In the genomic region with DNA sequence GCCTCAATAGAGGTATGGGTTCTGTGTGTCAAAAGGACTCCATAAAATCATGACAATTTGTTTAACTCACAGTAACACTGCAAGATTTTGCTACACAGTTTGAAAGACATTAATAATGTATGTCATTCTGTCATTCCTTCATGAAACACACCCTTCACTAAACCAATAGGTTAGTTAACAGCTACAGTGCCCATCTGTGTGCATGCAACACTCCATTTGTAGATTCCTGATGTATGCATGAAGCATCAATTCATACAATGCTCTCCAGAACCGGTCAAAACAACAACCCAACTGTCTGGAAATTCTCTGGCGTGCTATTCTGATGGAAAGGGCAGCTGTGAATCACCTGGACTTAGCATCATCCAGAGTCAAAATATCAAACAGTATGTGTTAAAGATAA, we compare ENCODE assay signal across 19 mouse cellular contexts.
"Had no signal": no experiment of that assay in that cellular context is flagged by ENCODE, and none has a peak within 500 bp of the region (broad histone marks: within the 10 kb centered on the region; RNA-seq: fewer than 3 reads in every experiment).

No protein-coding gene starts in this region.

- DNase-seq: lung, adult 2 months; lung, postnatal 14 days; lung, postnatal 36 days; retina, postnatal 1 day; right cerebral cortex, adult 18-20 months; right cerebral cortex, postnatal 25 days; right cerebral cortex, postnatal 4 days; spleen, adult 18-20 months; thymus, adult 18-20 months; thymus, postnatal 14 days; thymus, postnatal 36 days had no signal

- H3K36me3 ChIP-seq: lung, embryonic 15.5 days; midbrain, embryonic 13.5 days; midbrain, embryonic 15.5 days; neural tube, embryonic 12.5 days had no signal

- H3K9me3 ChIP-seq: lung, embryonic 15.5 days; megakaryocyte, embryonic 14.5 days; midbrain, embryonic 13.5 days; midbrain, embryonic 15.5 days; neural tube, embryonic 12.5 days had no signal

- H3K27ac ChIP-seq: lung, embryonic 15.5 days; macrophage; midbrain, embryonic 13.5 days; midbrain, embryonic 15.5 days; neural tube, embryonic 12.5 days had no signal

- H3K4me1 ChIP-seq: lung, embryonic 15.5 days; megakaryocyte, embryonic 14.5 days; midbrain, embryonic 13.5 days; midbrain, embryonic 15.5 days; neural tube, embryonic 12.5 days had no signal

- ATAC-seq: lung, postnatal 0 days; midbrain, embryonic 13.5 days; midbrain, embryonic 15.5 days had no signal

- H3K4me3 ChIP-seq: lung, embryonic 15.5 days; megakaryocyte, embryonic 14.5 days; midbrain, embryonic 13.5 days; midbrain, embryonic 15.5 days; neural tube, embryonic 12.5 days had no signal

- H3K4me2 ChIP-seq: lung, embryonic 15.5 days; midbrain, embryonic 11.5 days; midbrain, embryonic 13.5 days; midbrain, embryonic 15.5 days; neural tube, embryonic 12.5 days had no signal

- H3K27me3 ChIP-seq: lung, embryonic 15.5 days; megakaryocyte, embryonic 14.5 days; midbrain, embryonic 13.5 days; midbrain, embryonic 15.5 days; neural tube, embryonic 12.5 days had no signal

- H3K9ac ChIP-seq: lung, embryonic 15.5 days; midbrain, embryonic 13.5 days; midbrain, embryonic 15.5 days; neural tube, embryonic 12.5 days had no signal
